Mouse (Mus musculus): Measurements from ENCODE around the gene Hjurp. TPM values are rescaled to one million over a fixed set of nuclear protein-coding genes. Genes with fewer than 3 reads are reported as not detected.

Hjurp gene
- polyA plus RNA-seq, 1 experiment from 2014 or later = 21.9 TPM

GRCm38 (mm10) chr1:88276524-88277097 lies 822 bp downstream of the Hjurp start:
- Histone ChIP-seq H3K4me3 (ENCODE audit: low read depth, low read length) (peak overlapping the region; percentile 65), H3K9me3 (ENCODE audit: low read length) (no peaks in the 10 kb centered on the region), H3K4me1 (ENCODE audit: insufficient read depth, low read depth, low read length) (peaks cover 16% of the 10 kb centered on the region; the same call in 1 of the 2 replicates), H3K27me3 (replicated peaks; ENCODE audit: insufficient read depth, low read length) (no peaks in the 10 kb centered on the region), H3K27ac (ENCODE audit: low read length) (peak overlapping the region; percentile 57), H3K4me2 (replicated peaks; ENCODE audit: low read depth, low read length) (peak overlapping the region; percentile 68), H3K9ac (replicated peaks; ENCODE audit: low read depth) (peak overlapping the region; percentile 50), H3K36me3 (ENCODE audit: insufficient read depth, low read length) (peaks cover 6% of the 10 kb centered on the region; the same call in 1 of the 2 replicates)
- ATAC-seq = peak; percentile 2; the same call in 1 of the 2 replicates
- no peak for TF ChIP-seq CTCF (IDR thresholded peaks at IDR 0.05)
- TF ChIP-seq EP300 (IDR thresholded peaks at IDR 0.05) = no peak
- peak; percentile 71 for DNase-seq (ENCODE audit: low spot score)
- WGBS = 13% methylated on average over 10 of the region's 10 CpGs

DNA sequence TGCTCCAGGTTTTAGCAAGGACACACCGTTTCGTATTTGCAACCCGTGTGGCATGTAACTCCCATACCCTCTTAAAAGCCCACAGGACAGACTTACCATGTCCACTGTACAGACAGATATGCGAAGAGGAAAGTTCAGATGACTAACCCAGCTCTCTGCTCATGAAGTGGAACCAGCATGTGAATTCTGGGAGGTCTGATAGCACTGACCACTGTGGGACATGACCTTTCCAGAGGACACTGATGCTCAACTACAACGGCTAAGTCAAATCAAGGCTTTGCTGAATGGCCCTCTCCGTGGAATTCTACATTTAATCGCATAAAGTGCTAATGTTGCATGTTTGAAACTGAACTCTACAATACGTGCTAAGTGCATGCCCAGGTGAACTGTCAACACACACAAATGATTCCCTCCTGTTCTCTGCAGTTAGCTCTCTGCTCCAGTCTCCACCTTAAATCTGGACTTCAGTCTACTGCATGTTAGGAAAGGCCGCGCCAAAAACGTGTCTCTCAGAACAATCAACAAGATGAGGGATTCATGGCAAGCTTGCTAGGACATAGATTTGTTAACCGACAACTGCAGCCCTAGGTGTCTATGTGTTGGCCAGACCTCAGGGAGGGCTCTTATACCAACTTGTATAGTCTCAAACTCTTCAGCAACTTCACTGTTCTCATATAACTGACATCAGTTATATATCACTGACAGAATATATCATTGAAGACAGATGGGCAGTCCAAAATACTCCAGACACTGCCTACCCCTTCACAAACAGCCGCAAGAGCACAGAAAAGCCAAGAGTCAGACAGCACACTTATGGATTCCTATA lies 1.5 kb downstream of the Hjurp start:
- no peak for DNase-seq (ENCODE audit: low spot score)
- WGBS = 60% methylated on average over 13 of the region's 13 CpGs
- Histone ChIP-seq H3K27me3 (replicated peaks; ENCODE audit: insufficient read depth, low read length) (no peaks in the 10 kb centered on the region), H3K4me2 (replicated peaks; ENCODE audit: low read depth, low read length) (peak overlapping the region; percentile 68), H3K4me3 (ENCODE audit: low read depth, low read length) (peak overlapping the region; percentile 65; the same call in 1 of the 2 replicates), H3K9ac (replicated peaks; ENCODE audit: low read depth) (peak overlapping the region; percentile 50), H3K36me3 (ENCODE audit: insufficient read depth, low read length) (peaks cover 6% of the 10 kb centered on the region; the same call in 1 of the 2 replicates), H3K9me3 (ENCODE audit: low read length) (no peaks in the 10 kb centered on the region), H3K27ac (ENCODE audit: low read length) (no peak overlapping the region), H3K4me1 (ENCODE audit: insufficient read depth, low read depth, low read length) (peaks cover 16% of the 10 kb centered on the region; the same call in 1 of the 2 replicates)
- TF ChIP-seq CTCF (IDR thresholded peaks at IDR 0.05) (no peak), EP300 (IDR thresholded peaks at IDR 0.05) (no peak)
- ATAC-seq = no peak

DNA sequence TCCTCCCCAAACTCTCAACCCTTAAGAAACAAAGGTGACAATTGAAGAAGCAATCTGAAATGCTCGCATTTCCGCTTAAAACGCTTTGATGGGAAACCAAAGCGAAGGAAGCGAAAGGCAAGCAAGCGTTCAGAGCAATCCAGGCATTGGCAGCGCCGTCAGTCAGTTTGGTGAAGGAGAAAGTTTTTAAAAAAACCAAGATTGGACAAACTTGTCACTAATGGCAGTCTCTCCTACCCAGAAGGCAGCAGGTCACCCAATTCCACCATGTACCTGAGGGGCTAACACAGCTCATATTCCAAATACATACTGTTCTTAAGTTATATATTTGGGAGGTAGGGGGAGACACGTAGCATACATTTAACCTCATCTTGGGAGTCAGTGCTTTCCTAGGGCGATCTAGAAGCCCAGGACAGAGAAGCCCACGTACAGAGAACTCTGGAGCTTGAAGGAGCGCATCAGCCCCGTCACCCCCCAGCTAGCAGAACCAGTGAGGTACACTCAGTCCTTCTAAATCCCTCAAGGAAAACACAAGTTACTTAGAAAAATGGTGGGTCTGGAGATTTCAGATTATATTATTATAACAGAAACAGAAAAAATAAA lies 2.3 kb downstream of the Hjurp start:
- no peaks in the 10 kb centered on the region for H3K9me3 ChIP-seq (ENCODE audit: low read length)
- peaks cover 16% of the 10 kb centered on the region; the same call in 1 of the 2 replicates for H3K4me1 ChIP-seq (ENCODE audit: insufficient read depth, low read depth, low read length)
- H3K4me3 ChIP-seq (ENCODE audit: low read depth, low read length) = no peak overlapping the region
- peaks cover 6% of the 10 kb centered on the region; the same call in 1 of the 2 replicates for H3K36me3 ChIP-seq (ENCODE audit: insufficient read depth, low read length)
- H3K9ac ChIP-seq (replicated peaks; ENCODE audit: low read depth) = 0 out of 2 replicates have a peak overlapping the region, but pooled peaks have one; percentile 0
- TF ChIP-seq EP300 (IDR thresholded peaks at IDR 0.05) (no peak), CTCF (IDR thresholded peaks at IDR 0.05) (no peak)
- ATAC-seq (no peak), DNase-seq (ENCODE audit: low spot score) (no peak)
- H3K27me3 ChIP-seq (replicated peaks; ENCODE audit: insufficient read depth, low read length) = no peaks in the 10 kb centered on the region
- H3K27ac ChIP-seq (ENCODE audit: low read length) = no peak overlapping the region
- no peak overlapping the region for H3K4me2 ChIP-seq (replicated peaks; ENCODE audit: low read depth, low read length)
- 69% methylated on average over 13 of the region's 13 CpGs for WGBS

DNA sequence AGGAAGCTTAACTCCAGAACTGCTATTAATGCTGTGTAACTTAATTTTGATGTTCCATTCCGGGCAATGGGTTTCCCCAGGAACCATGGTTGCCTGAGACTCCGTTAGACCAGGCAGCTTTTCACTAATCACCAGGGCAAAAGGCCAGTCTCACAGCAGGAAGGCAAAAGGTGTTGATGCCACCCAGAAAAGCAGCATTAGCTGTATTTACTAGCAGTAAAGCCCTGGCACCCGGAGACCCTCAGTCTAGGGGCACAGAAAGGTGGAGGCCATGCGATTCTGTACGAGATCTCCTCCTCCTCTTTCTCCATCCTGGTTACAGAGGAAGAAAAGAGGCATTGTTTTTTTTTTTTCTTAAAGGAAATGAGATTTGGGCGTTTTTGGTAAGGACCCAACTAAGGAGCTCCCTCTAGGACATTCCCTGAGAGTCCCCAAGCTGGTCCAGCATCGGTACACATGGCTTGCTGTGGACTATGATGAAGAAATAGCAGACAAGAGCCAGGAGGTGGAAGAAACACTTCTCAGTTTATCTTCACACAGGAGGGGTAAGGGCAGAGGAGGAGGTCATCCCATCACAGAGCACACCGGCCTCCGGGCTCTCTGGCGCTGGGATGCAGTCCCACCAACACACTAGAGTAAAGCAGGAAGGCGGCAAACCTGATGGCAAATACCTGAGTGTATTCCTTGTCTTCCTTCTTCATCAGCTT lies 2.9 kb downstream of the Hjurp start:
- DNase-seq (ENCODE audit: low spot score) (no peak), ATAC-seq (no peak)
- Histone ChIP-seq H3K4me2 (replicated peaks; ENCODE audit: low read depth, low read length) (no peak overlapping the region), H3K36me3 (ENCODE audit: insufficient read depth, low read length) (peaks cover 11% of the 10 kb centered on the region), H3K4me1 (ENCODE audit: insufficient read depth, low read depth, low read length) (peaks cover 16% of the 10 kb centered on the region; the same call in 1 of the 2 replicates), H3K4me3 (ENCODE audit: low read depth, low read length) (no peak overlapping the region), H3K9me3 (ENCODE audit: low read length) (no peaks in the 10 kb centered on the region), H3K9ac (replicated peaks; ENCODE audit: low read depth) (0 out of 2 replicates have a peak overlapping the region, but pooled peaks have one; percentile 0), H3K27ac (ENCODE audit: low read length) (no peak overlapping the region), H3K27me3 (replicated peaks; ENCODE audit: insufficient read depth, low read length) (no peaks in the 10 kb centered on the region)
- TF ChIP-seq CTCF (IDR thresholded peaks at IDR 0.05) (no peak), EP300 (IDR thresholded peaks at IDR 0.05) (no peak)
- WGBS = 70% methylated on average over 11 of the region's 11 CpGs

DNA sequence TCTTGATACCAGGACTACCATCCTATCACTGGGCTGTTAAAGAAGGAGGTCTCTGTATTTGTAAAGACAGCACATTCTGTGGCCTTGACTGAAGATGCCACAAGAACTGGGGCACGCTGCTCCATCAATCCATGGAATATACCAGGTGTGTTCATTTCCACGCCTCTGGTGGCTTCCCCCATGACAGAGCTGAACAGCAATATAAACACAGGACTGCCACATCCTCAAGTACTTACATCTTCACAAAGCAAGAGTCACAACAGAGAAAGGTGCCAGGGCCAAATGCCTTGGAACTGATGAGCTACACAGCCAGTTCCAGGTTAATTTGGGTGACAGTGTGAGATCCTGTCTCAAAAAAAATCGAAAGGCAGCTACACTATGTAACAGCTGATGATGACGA lies 3.6 kb downstream of the Hjurp start:
- Histone ChIP-seq H3K4me3 (ENCODE audit: low read depth, low read length) (no peak overlapping the region), H3K9ac (replicated peaks; ENCODE audit: low read depth) (no peak overlapping the region), H3K9me3 (ENCODE audit: low read length) (no peaks in the 10 kb centered on the region), H3K4me1 (ENCODE audit: insufficient read depth, low read depth, low read length) (peaks cover 16% of the 10 kb centered on the region; the same call in 1 of the 2 replicates), H3K36me3 (ENCODE audit: insufficient read depth, low read length) (peaks cover 18% of the 10 kb centered on the region), H3K27me3 (replicated peaks; ENCODE audit: insufficient read depth, low read length) (no peaks in the 10 kb centered on the region), H3K27ac (ENCODE audit: low read length) (no peak overlapping the region), H3K4me2 (replicated peaks; ENCODE audit: low read depth, low read length) (no peak overlapping the region)
- no peak for ATAC-seq
- no peak for DNase-seq (ENCODE audit: low spot score)
- TF ChIP-seq CTCF (IDR thresholded peaks at IDR 0.05) (no peak), EP300 (IDR thresholded peaks at IDR 0.05) (no peak)
- 77% methylated on average over 4 of the region's 4 CpGs for WGBS
